Mouse (Mus musculus) bone marrow macrophage, adult 2 months (primary cell): Measurements from ENCODE around the gene Fam83b.

Experiments
- CTCF ChIP-seq: IDR thresholded peaks from 2 replicates; pipeline ENCODE4 v1.5.1; 2012; ENCODE audit warnings: low read depth, mild to moderate bottlenecking, low read length, moderate library complexity
- POLR2A ChIP-seq: IDR thresholded peaks from 2 replicates; pipeline ENCODE4 v1.6.1; 2012; ENCODE audit warnings: mild to moderate bottlenecking, low read depth, low read length, borderline replicate concordance

DNA sequence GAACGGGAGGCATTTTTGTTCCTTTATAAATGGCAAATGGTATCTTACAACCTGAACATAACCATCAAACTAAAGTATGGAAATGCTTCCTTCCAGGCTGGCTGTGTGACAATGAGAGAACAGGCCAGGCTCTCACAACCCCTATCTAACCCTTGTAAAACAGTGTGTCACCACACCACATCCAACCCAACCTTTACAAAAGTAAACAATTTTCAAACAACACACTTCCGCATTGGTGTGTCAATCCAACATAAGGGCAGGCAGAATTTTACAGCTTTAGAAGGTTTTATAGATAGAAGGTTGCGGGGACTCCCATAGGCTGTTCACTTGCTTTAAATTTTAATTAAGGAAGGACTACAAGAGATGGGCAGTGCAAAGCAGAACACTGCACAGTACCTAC, 77.2 kb downstream of the Fam83b start:
- TF ChIP-seq CTCF (no peak), POLR2A (no peak)
